ENCODE assay signal across 8 mouse cellular contexts in genomic region chr6:118646265-118647061, GRCm38 (mm10).
DNase-seq lines count a peak whose midpoint lies in the region; ATAC-seq and TF ChIP-seq lines count a peak whose summit lies in the region.

No protein-coding gene starts in this region.

- TF ChIP-seq RAD21 in CH12.LX (IDR thresholded peaks at IDR 0.05; ENCODE audit: low read depth, low read length) = peak; percentile 84

- 53% methylated on average over 14 of the region's 14 CpGs for WGBS in lung, embryonic 16.5 days

- in situ Hi-C loops in CH12.LX (cut with MboI; ENCODE audit: low pct_ligation_motif_present, low pct_unique_long_range_greater_than_20kb, low sequenced_read_pairs) = no loop called here

- TF ChIP-seq EP300 in CH12.LX (IDR thresholded peaks at IDR 0.05; ENCODE audit: low read length) = no peak

- H3K4me3 ChIP-seq in CH12.LX (replicated peaks in 1 of 3; ENCODE audit: low read depth in 2 of 3, low read length in 2 of 3, poor library complexity in 1 of 3) = no peak overlapping the region
- H3K4me3 ChIP-seq in lung, embryonic 16.5 days (ENCODE audit: low read length) = no peak overlapping the region

- H3K27ac ChIP-seq in CH12.LX (ENCODE audit: insufficient read depth, low read depth) = no peak overlapping the region
- H3K27ac ChIP-seq in lung, embryonic 16.5 days (ENCODE audit: low read length) = no peak overlapping the region

- peak; percentile 81 for ATAC-seq in lung, embryonic 16.5 days (ENCODE audit: low read depth)

- H3K36me3 ChIP-seq in CH12.LX (replicated peaks in 1 of 2; ENCODE audit: control insufficient read depth in 1 of 2, insufficient read depth in 1 of 2, low read length in 1 of 2) = no peaks in the 10 kb centered on the region
- peaks cover 3% of the 10 kb centered on the region; the same call in 1 of the 2 replicates for H3K36me3 ChIP-seq in lung, embryonic 16.5 days (ENCODE audit: control insufficient read depth, insufficient read depth, low read length)

- H3K4me2 ChIP-seq in CH12.LX (ENCODE audit: insufficient read depth, low read depth, poor library complexity, severe bottlenecking) = no peak overlapping the region
- H3K4me2 ChIP-seq in lung, embryonic 16.5 days (ENCODE audit: low read depth, low read length) = no peak overlapping the region

- H3K4me1 ChIP-seq in CH12.LX (ENCODE audit: control insufficient read depth in 1 of 2, insufficient read depth in 2 of 2) = peaks cover 0 to 5% of the 10 kb centered on the region in 2 experiments; a peak in 1 of 4 replicates
- H3K4me1 ChIP-seq in lung, embryonic 16.5 days (replicated peaks; ENCODE audit: control insufficient read depth, insufficient read depth, low read length) = no peaks in the 10 kb centered on the region

- peak; percentile 55 to 80 for TF ChIP-seq CTCF in CH12.LX (conservative IDR thresholded peaks at IDR 0.05 in 1 of 2, IDR thresholded peaks at IDR 0.05 in 1 of 2; ENCODE audit: low read depth in 2 of 2, low read length in 2 of 2)

- H3K27me3 ChIP-seq in CH12.LX (replicated peaks) = peaks cover 88% of the 10 kb centered on the region
- no peaks in the 10 kb centered on the region for H3K27me3 ChIP-seq in lung, embryonic 16.5 days (ENCODE audit: control insufficient read depth, insufficient read depth, low read depth, low read length)

- no peak for TF ChIP-seq POLR2A in CH12.LX (IDR thresholded peaks at IDR 0.05; ENCODE audit: low read depth, low read length)

- H3K9ac ChIP-seq in CH12.LX (ENCODE audit: insufficient read depth, low read depth) = no peak overlapping the region
- no peak overlapping the region for H3K9ac ChIP-seq in lung, embryonic 16.5 days (ENCODE audit: low read length)

- no peaks in the 10 kb centered on the region for H3K9me3 ChIP-seq in CH12.LX (replicated peaks; ENCODE audit: low read length)
- H3K9me3 ChIP-seq in lung, embryonic 16.5 days (ENCODE audit: control insufficient read depth, low read length) = no peaks in the 10 kb centered on the region

- H3K79me2 ChIP-seq in CH12.LX (replicated peaks; ENCODE audit: control insufficient read depth, extremely low read depth, insufficient read depth, poor library complexity, severe bottlenecking) = no peaks in the 10 kb centered on the region

- dilution Hi-C loops in CH12.LX (cut with MboI; ENCODE audit: extremely low pct_ligation_motif_present, extremely low pct_unique_long_range_greater_than_20kb, low sequenced_read_pairs) = no loop called here

- peak; percentile 57 for DNase-seq in CH12.LX (ENCODE audit: extremely low read depth)
- DNase-seq in adrenal gland, postnatal 14 days = peak; percentile 88
- peak; percentile 81 for DNase-seq in embryo, embryonic 11 days
- peak; percentile 37 for DNase-seq in heart, adult 8-10 months (ENCODE audit: low spot score)
- peak; percentile 88 to 89 for DNase-seq in kidney, postnatal 4 days
- peak; percentile 46 for DNase-seq in retina, adult 2 months (ENCODE audit: low read depth, low spot score)
- peak; percentile 33 to 45 for DNase-seq in urinary bladder, adult 18-20 months (ENCODE audit: low spot score in 2 of 2)

TF ChIP-seq in CH12.LX, 34 proteins besides CTCF, POLR2A, EP300 and RAD21:
- TF ChIP-seq SMC3 (IDR thresholded peaks at IDR 0.05; ENCODE audit: low read depth, low read length) = peak; percentile 74
- TF ChIP-seq MAFK (IDR thresholded peaks at IDR 0.05; ENCODE audit: insufficient replicate concordance, low read length) = no peak
- TF ChIP-seq BHLHE40 (IDR thresholded peaks at IDR 0.05; ENCODE audit: low read depth, low read length) = 0 out of 2 replicates have a peak, but pooled peaks have one; percentile 2

Comparison
In these comparisons a context has a peak if more than half of its experiments do, and no peak if none do; other contexts are left out.
1. DNase-seq: peak in every context shown above with its lines; median percentile 88 in kidney, postnatal 4 days; 88 in adrenal gland, postnatal 14 days; 81 in embryo, embryonic 11 days; 57 in CH12.LX; 46 in retina, adult 2 months; 39 in urinary bladder, adult 18-20 months; 37 in heart, adult 8-10 months.